Mouse (Mus musculus): ENCODE measurements around the gene Olfr429. TPM values are rescaled to one million over a fixed set of nuclear protein-coding genes. Genes with fewer than 3 reads are reported as not detected.
"Not testable (repeated sequence)": the region's sequence is repeated elsewhere in the genome, so short reads cannot be mapped to it uniquely, and the experiment has no call there.

Gene Olfr429
- total and polyA plus RNA-seq, 2 experiments from 2014 or later = not detected

- DNase-seq (ENCODE audit: low spot score) = no peak
- H3K27ac ChIP-seq = no peak within 1 kb of the TSS
- ATAC-seq = no peak
- no peaks in the 10 kb centered on the region for H3K9me3 ChIP-seq (ENCODE audit: low read length)
- H3K4me2 ChIP-seq (ENCODE audit: low read depth, low read length) = no peak within 1 kb of the TSS
- H3K4me3 ChIP-seq (ENCODE audit: low read length) = no peak within 1 kb of the TSS
- H3K4me1 ChIP-seq (ENCODE audit: insufficient read depth, low read length) = no peaks in the 10 kb centered on the region
- H3K36me3 ChIP-seq (ENCODE audit: insufficient read depth, low read length) = no peaks in the 10 kb centered on the region
- no peak within 1 kb of the TSS for H3K9ac ChIP-seq (replicated peaks; ENCODE audit: low read length)
- 71% methylated on average over 2 of the region's 2 CpGs for WGBS
- no peaks in the 10 kb centered on the region for H3K27me3 ChIP-seq (ENCODE audit: insufficient read depth, low read length)
- no peak for TF ChIP-seq CTCF (IDR thresholded peaks at IDR 0.05; ENCODE audit: low read depth)
These were observed 35.2 kb upstream of the Olfr429 start, which contains the start of gene Olfr432 for GRCm38 (mm10) chr1:174048893-174049292. TSS of gene Olfr432 (plus strand) at chr1:174049205.

GRCm38 (mm10) chr1:174049357-174049756 is 34.8 kb upstream of the Olfr429 start:
- H3K27ac ChIP-seq; H3K9me3 ChIP-seq (ENCODE audit: low read length); H3K9ac ChIP-seq (replicated peaks; ENCODE audit: low read length); ATAC-seq; H3K27me3 ChIP-seq (ENCODE audit: insufficient read depth, low read length); H3K4me3 ChIP-seq (ENCODE audit: low read length); DNase-seq (ENCODE audit: low spot score); H3K4me2 ChIP-seq (ENCODE audit: low read depth, low read length); H3K4me1 ChIP-seq (ENCODE audit: insufficient read depth, low read length); H3K36me3 ChIP-seq (ENCODE audit: insufficient read depth, low read length): not testable (repeated sequence)
- 86% methylated on average over 4 of the region's 4 CpGs for WGBS

- no peaks in the 10 kb centered on the region for H3K9me3 ChIP-seq (ENCODE audit: low read length)
These were observed 33.6 kb upstream of the Olfr429 start for GRCm38 (mm10) chr1:174050532-174050931.

DNA sequence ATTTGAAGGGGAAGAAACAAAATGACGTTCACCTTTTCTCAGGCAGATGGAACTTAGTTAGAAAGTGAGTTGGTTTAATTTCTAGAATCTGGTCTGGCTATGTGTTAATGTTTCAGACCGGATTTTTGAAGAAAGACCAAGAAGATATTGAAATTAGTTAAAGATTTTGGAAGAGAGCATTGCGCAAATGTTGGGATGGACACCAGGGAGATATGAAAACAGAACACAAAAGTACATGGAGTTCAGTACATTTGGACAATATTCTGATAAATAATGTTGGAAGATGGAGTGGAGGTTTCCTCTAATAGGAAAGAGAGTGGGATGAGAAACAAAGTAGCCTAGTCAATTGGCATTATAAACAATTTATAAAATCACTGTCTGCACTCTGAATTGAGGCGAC is 32.6 kb upstream of the Olfr429 start:
- Histone ChIP-seq H3K4me3 (ENCODE audit: low read length) (no peak overlapping the region), H3K9me3 (ENCODE audit: low read length) (no peaks in the 10 kb centered on the region), H3K27ac (no peak overlapping the region), H3K4me1 (ENCODE audit: insufficient read depth, low read length) (no peaks in the 10 kb centered on the region), H3K36me3 (ENCODE audit: insufficient read depth, low read length) (no peaks in the 10 kb centered on the region), H3K4me2 (ENCODE audit: low read depth, low read length) (no peak overlapping the region), H3K27me3 (ENCODE audit: insufficient read depth, low read length) (no peaks in the 10 kb centered on the region), H3K9ac (replicated peaks; ENCODE audit: low read length) (no peak overlapping the region)
- no peak for TF ChIP-seq CTCF (IDR thresholded peaks at IDR 0.05; ENCODE audit: low read depth)
- DNase-seq (ENCODE audit: low spot score) = no peak
- ATAC-seq = no peak
- WGBS = 90% methylated on average over 4 of the region's 4 CpGs

More at GRCm38 (mm10) chr1:174050532-174050931, 33.6 kb upstream of the Olfr429 start:
- ATAC-seq (no peak), DNase-seq (ENCODE audit: low spot score) (no peak)
- 89% methylated on average over 4 of the region's 4 CpGs for WGBS
- Histone ChIP-seq H3K4me3 (ENCODE audit: low read length) (no peak overlapping the region), H3K27ac (no peak overlapping the region), H3K4me1 (ENCODE audit: insufficient read depth, low read length) (no peaks in the 10 kb centered on the region), H3K36me3 (ENCODE audit: insufficient read depth, low read length) (no peaks in the 10 kb centered on the region), H3K27me3 (ENCODE audit: insufficient read depth, low read length) (no peaks in the 10 kb centered on the region), H3K9ac (replicated peaks; ENCODE audit: low read length) (no peak overlapping the region), H3K4me2 (ENCODE audit: low read depth, low read length) (no peak overlapping the region)
- no peak for TF ChIP-seq CTCF (IDR thresholded peaks at IDR 0.05; ENCODE audit: low read depth)

DNA sequence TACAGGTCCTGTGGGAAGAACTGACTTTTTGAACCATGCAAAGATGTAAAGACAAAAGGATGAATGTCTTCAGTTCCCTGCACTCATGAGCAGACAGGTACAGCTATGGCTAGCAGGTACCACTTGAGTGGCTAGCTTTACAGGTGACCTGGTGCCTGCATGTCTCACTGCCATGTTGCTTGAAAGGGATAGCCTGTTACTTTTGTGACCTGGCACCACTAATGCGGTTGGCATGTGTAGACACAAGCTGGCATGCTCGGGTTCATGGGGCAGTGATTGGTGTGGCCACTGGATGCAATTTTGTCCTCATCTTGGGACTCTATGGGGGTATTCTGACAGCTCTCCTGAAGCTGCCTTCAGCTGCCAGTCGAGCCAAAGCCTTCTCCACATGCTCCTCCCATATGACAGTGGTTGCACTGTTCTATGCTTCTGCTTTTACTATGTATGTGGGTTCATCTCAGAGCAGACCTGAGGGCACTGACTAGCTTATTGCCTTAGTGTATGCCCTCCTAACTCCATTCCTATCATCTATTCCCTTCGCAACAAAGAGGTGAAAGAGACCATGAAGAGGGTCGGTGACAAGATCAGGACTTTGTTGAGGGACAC is 32.1 kb upstream of the Olfr429 start:
- Histone ChIP-seq H3K9ac (replicated peaks; ENCODE audit: low read length) (no peak overlapping the region), H3K4me3 (ENCODE audit: low read length) (no peak overlapping the region), H3K9me3 (ENCODE audit: low read length) (no peaks in the 10 kb centered on the region), H3K36me3 (ENCODE audit: insufficient read depth, low read length) (no peaks in the 10 kb centered on the region), H3K4me1 (ENCODE audit: insufficient read depth, low read length) (no peaks in the 10 kb centered on the region), H3K4me2 (ENCODE audit: low read depth, low read length) (no peak overlapping the region), H3K27ac (no peak overlapping the region), H3K27me3 (ENCODE audit: insufficient read depth, low read length) (no peaks in the 10 kb centered on the region)
- 83% methylated on average over 5 of the region's 5 CpGs for WGBS
- TF ChIP-seq CTCF (IDR thresholded peaks at IDR 0.05; ENCODE audit: low read depth) = no peak
- ATAC-seq = no peak
- no peak for DNase-seq (ENCODE audit: low spot score)

- Histone ChIP-seq H3K9me3 (ENCODE audit: low read length) (no peaks in the 10 kb centered on the region), H3K4me2 (ENCODE audit: low read depth, low read length) (no peak overlapping the region), H3K36me3 (ENCODE audit: insufficient read depth, low read length) (no peaks in the 10 kb centered on the region), H3K27me3 (ENCODE audit: insufficient read depth, low read length) (no peaks in the 10 kb centered on the region), H3K9ac (replicated peaks; ENCODE audit: low read length) (no peak overlapping the region), H3K27ac (no peak overlapping the region), H3K4me3 (ENCODE audit: low read length) (no peak overlapping the region), H3K4me1 (ENCODE audit: insufficient read depth, low read length) (no peaks in the 10 kb centered on the region)
- ATAC-seq (no peak), DNase-seq (ENCODE audit: low spot score) (no peak)
- 82% methylated on average over 3 of the region's 3 CpGs for WGBS
- TF ChIP-seq CTCF (IDR thresholded peaks at IDR 0.05; ENCODE audit: low read depth) = no peak
These were observed 31.1 kb upstream of the Olfr429 start for GRCm38 (mm10) chr1:174052981-174053380.

DNA sequence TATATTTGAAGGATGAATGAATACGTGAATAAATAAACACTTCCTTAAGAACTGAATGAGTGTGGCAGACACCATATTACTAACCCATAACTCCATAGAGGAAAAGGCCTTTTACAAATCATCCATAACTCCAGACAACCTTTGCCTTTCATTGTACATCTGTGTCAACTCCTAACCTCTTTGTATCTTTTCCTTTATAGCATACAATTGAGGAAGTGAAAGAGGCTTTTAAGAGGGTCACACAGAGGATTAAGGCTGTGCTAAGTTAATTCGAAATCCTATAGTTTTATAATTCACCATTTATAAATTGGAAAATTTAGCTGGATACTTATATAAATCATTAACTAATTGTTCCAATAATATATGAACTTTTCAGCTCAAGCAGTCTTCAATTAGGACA is 28.9 kb upstream of the Olfr429 start:
- Histone ChIP-seq H3K36me3 (ENCODE audit: insufficient read depth, low read length) (no peaks in the 10 kb centered on the region), H3K9me3 (ENCODE audit: low read length) (no peaks in the 10 kb centered on the region), H3K27ac (no peak overlapping the region), H3K4me2 (ENCODE audit: low read depth, low read length) (no peak overlapping the region), H3K27me3 (ENCODE audit: insufficient read depth, low read length) (no peaks in the 10 kb centered on the region), H3K9ac (replicated peaks; ENCODE audit: low read length) (no peak overlapping the region), H3K4me3 (ENCODE audit: low read length) (no peak overlapping the region), H3K4me1 (ENCODE audit: insufficient read depth, low read length) (no peaks in the 10 kb centered on the region)
- 85% methylated on average over 2 of the region's 2 CpGs for WGBS
- TF ChIP-seq CTCF (IDR thresholded peaks at IDR 0.05; ENCODE audit: low read depth) = no peak
- DNase-seq (ENCODE audit: low spot score) = no peak
- no peak for ATAC-seq
